Mouse (Mus musculus) embryonic facial prominence, embryonic 10.5 days (tissue): ENCODE data around the gene Gm9747. TPM values are rescaled to one million over a fixed set of nuclear protein-coding genes. Genes with fewer than 3 reads are reported as not detected.

Experiments used
- DNase-seq: peaks from one replicate; pipeline ENCODE4 v3.0.0-alpha.2; 2017; ENCODE audit warnings: low spot score
- H3K27ac ChIP-seq: fragments of 300-500 bp; sonication (generic); replicated peaks from 2 replicates; pipeline ENCODE4 v1.5.1; 2016; ENCODE audit warnings: mild to moderate bottlenecking
- H3K27me3 ChIP-seq: fragments of 300-500 bp; sonication (generic); replicated peaks from 2 replicates; pipeline ENCODE4 v1.6.1; 2016; ENCODE audit warnings: low read depth, mild to moderate bottlenecking; ENCODE audit not compliant: poor library complexity, severe bottlenecking
- H3K36me3 ChIP-seq: fragments of 300-500 bp; sonication (generic); replicated peaks from 2 replicates; pipeline ENCODE4 v1.6.1; 2016; ENCODE audit warnings: mild to moderate bottlenecking, moderate library complexity
- H3K4me1 ChIP-seq: fragments of 300-500 bp; sonication (generic); 2 replicates; pipeline ENCODE4 v1.6.1; 2016
- H3K4me3 ChIP-seq: fragments of 300-500 bp; sonication (generic); 2 replicates; pipeline ENCODE4 v1.5.1; 2016; ENCODE audit warnings: mild to moderate bottlenecking, moderate library complexity
- H3K9me3 ChIP-seq: fragments of 300-500 bp; sonication (generic); 2 replicates; pipeline ENCODE4 v1.6.1; 2016; ENCODE audit warnings: mild to moderate bottlenecking
- WGBS: fragments of 180-500 bp; shearing (Covaris S2); methylation state at CpG from one replicate; pipeline ENCODE4 v1.1.7; 2016; 5-methylcytosine and 5-hydroxymethylcytosine counted together
- polyA plus RNA-seq: library from polyadenylated mRNA; unstranded; fragments of >200 nt; fragmentation: Nextera tagmentation; extraction: Ambion mirVana; gene quantifications from 2 replicates; pipeline ENCODE4 v1.2.1, GENCODE M21; 2016

The Gm9747 gene
- 18.7 and 24.9 TPM in 2 replicates for polyA plus RNA-seq

GRCm38 (mm10) chr1:82232812-82233211, at the start of gene Gm9747:
TSS of gene Gm9747 (plus strand) at chr1:82233112.
- Histone ChIP-seq H3K9me3 (no peaks in the 10 kb centered on the region), H3K36me3 (peaks cover 36% of the 10 kb centered on the region), H3K4me1 (no peaks in the 10 kb centered on the region), H3K4me3 (no peak within 1 kb of the TSS), H3K27me3 (no peaks in the 10 kb centered on the region), H3K27ac (no peak within 1 kb of the TSS)
- DNase-seq = no peak
- 92% methylated on average over 3 of the region's 3 CpGs for WGBS

GRCm38 (mm10) chr1:82183913-82184442, 48.9 kb upstream of the Gm9747 start:
- no peaks in the 10 kb centered on the region for H3K36me3 ChIP-seq
- no peak for DNase-seq
- no peak overlapping the region for H3K4me3 ChIP-seq
- H3K4me1 ChIP-seq = no peaks in the 10 kb centered on the region
- no peaks in the 10 kb centered on the region for H3K27me3 ChIP-seq
- WGBS = 71% methylated on average over 8 of the region's 8 CpGs
- no peaks in the 10 kb centered on the region for H3K9me3 ChIP-seq
- no peak overlapping the region for H3K27ac ChIP-seq

- Histone ChIP-seq H3K9me3 (no peaks in the 10 kb centered on the region), H3K27ac (no peak overlapping the region), H3K4me3 (no peak overlapping the region), H3K4me1 (0 out of 2 replicates have a peak, but pooled peaks cover 2% of the 10 kb centered on the region), H3K36me3 (no peaks in the 10 kb centered on the region), H3K27me3 (no peaks in the 10 kb centered on the region)
- 87% methylated on average over 10 of the region's 10 CpGs for WGBS
- DNase-seq = no peak
These were observed 44.2 kb upstream of the Gm9747 start for GRCm38 (mm10) chr1:82188549-82189231.

- 73% methylated on average over 3 of the region's 3 CpGs for WGBS
- Histone ChIP-seq H3K36me3 (no peaks in the 10 kb centered on the region), H3K4me3 (no peak overlapping the region), H3K27ac (no peak overlapping the region), H3K27me3 (no peaks in the 10 kb centered on the region), H3K4me1 (0 out of 2 replicates have a peak, but pooled peaks cover 2% of the 10 kb centered on the region), H3K9me3 (no peaks in the 10 kb centered on the region)
- no peak for DNase-seq
These were observed 43.4 kb upstream of the Gm9747 start for GRCm38 (mm10) chr1:82189516-82189915.

- no peak overlapping the region for H3K27ac ChIP-seq
- no peaks in the 10 kb centered on the region for H3K9me3 ChIP-seq
- H3K27me3 ChIP-seq = no peaks in the 10 kb centered on the region
- H3K36me3 ChIP-seq = no peaks in the 10 kb centered on the region
- 0 out of 2 replicates have a peak, but pooled peaks cover 2% of the 10 kb centered on the region for H3K4me1 ChIP-seq
- 45% methylated on average over 3 of the region's 3 CpGs for WGBS
- no peak overlapping the region for H3K4me3 ChIP-seq
- DNase-seq = no peak
These were observed 41.3 kb upstream of the Gm9747 start for GRCm38 (mm10) chr1:82191579-82191978.

GRCm38 (mm10) chr1:82199918-82200317, 33.0 kb upstream of the Gm9747 start:
- WGBS = 38% methylated on average over 1 of the region's 1 CpGs
- peaks cover 4% of the 10 kb centered on the region; the same call in 1 of the 2 replicates for H3K4me1 ChIP-seq
- no peaks in the 10 kb centered on the region for H3K9me3 ChIP-seq
- H3K27ac ChIP-seq = no peak overlapping the region
- no peaks in the 10 kb centered on the region for H3K36me3 ChIP-seq
- H3K4me3 ChIP-seq = no peak overlapping the region
- H3K27me3 ChIP-seq = no peaks in the 10 kb centered on the region
- DNase-seq = no peak

GRCm38 (mm10) chr1:82200636-82201035, 32.3 kb upstream of the Gm9747 start:
- WGBS = 68% methylated on average over 7 of the region's 7 CpGs
- Histone ChIP-seq H3K4me3 (no peak overlapping the region), H3K9me3 (no peaks in the 10 kb centered on the region), H3K36me3 (no peaks in the 10 kb centered on the region), H3K4me1 (peaks cover 4% of the 10 kb centered on the region; the same call in 1 of the 2 replicates), H3K27me3 (no peaks in the 10 kb centered on the region), H3K27ac (no peak overlapping the region)
- DNase-seq = no peak

GRCm38 (mm10) chr1:82207511-82207910, 25.4 kb upstream of the Gm9747 start:
- H3K27me3 ChIP-seq = no peaks in the 10 kb centered on the region
- peaks cover 3% of the 10 kb centered on the region; the same call in 1 of the 2 replicates for H3K9me3 ChIP-seq
- no peak overlapping the region for H3K27ac ChIP-seq
- no peaks in the 10 kb centered on the region for H3K36me3 ChIP-seq
- WGBS = 89% methylated on average over 5 of the region's 5 CpGs
- no peaks in the 10 kb centered on the region for H3K4me1 ChIP-seq
- no peak overlapping the region for H3K4me3 ChIP-seq
- no peak for DNase-seq

- Histone ChIP-seq H3K4me3 (no peak overlapping the region), H3K4me1 (peaks cover 14% of the 10 kb centered on the region), H3K27ac (peak overlapping the region; percentile 44), H3K27me3 (no peaks in the 10 kb centered on the region), H3K36me3 (no peaks in the 10 kb centered on the region), H3K9me3 (no peaks in the 10 kb centered on the region)
- 45% methylated on average over 12 of the region's 12 CpGs for WGBS
- DNase-seq = peak; percentile 16
These were observed 12.1 kb upstream of the Gm9747 start for GRCm38 (mm10) chr1:82220673-82221396.

GRCm38 (mm10) chr1:82221462-82221861, 11.4 kb upstream of the Gm9747 start:
- 66% methylated on average over 1 of the region's 1 CpGs for WGBS
- no peak for DNase-seq
- H3K36me3 ChIP-seq = no peaks in the 10 kb centered on the region
- H3K9me3 ChIP-seq = no peaks in the 10 kb centered on the region
- H3K4me1 ChIP-seq = peaks cover 14% of the 10 kb centered on the region
- no peaks in the 10 kb centered on the region for H3K27me3 ChIP-seq
- no peak overlapping the region for H3K4me3 ChIP-seq
- 0 out of 2 replicates have a peak overlapping the region, but pooled peaks have one; percentile 44 for H3K27ac ChIP-seq

- Histone ChIP-seq H3K27ac (no peak overlapping the region), H3K4me1 (peaks cover 14% of the 10 kb centered on the region), H3K9me3 (no peaks in the 10 kb centered on the region), H3K36me3 (no peaks in the 10 kb centered on the region), H3K4me3 (no peak overlapping the region), H3K27me3 (no peaks in the 10 kb centered on the region)
- WGBS = 93% methylated on average over 5 of the region's 5 CpGs
- DNase-seq = no peak
These were observed 9.7 kb upstream of the Gm9747 start for GRCm38 (mm10) chr1:82223042-82223795.

- Histone ChIP-seq H3K4me1 (0 out of 2 replicates have a peak, but pooled peaks cover 3% of the 10 kb centered on the region), H3K27ac (no peak overlapping the region), H3K36me3 (peaks cover 5% of the 10 kb centered on the region), H3K9me3 (no peaks in the 10 kb centered on the region), H3K27me3 (no peaks in the 10 kb centered on the region), H3K4me3 (no peak overlapping the region)
- DNase-seq = no peak
These were observed 4.1 kb upstream of the Gm9747 start for GRCm38 (mm10) chr1:82228841-82229240.
